Mouse (Mus musculus) liver, embryonic 14.5 days (tissue): ENCODE results near the gene Nrip1.

Experiments
- CTCF ChIP-seq: IDR thresholded peaks from 2 replicates; pipeline ENCODE4 v1.5.1; 2016; ENCODE audit warnings: antibody characterized with exemption, low read depth, control low read depth
- EP300 ChIP-seq: IDR thresholded peaks from 2 replicates; pipeline ENCODE4 v1.6.1; 2016; ENCODE audit warnings: antibody characterized with exemption, low read depth

DNA sequence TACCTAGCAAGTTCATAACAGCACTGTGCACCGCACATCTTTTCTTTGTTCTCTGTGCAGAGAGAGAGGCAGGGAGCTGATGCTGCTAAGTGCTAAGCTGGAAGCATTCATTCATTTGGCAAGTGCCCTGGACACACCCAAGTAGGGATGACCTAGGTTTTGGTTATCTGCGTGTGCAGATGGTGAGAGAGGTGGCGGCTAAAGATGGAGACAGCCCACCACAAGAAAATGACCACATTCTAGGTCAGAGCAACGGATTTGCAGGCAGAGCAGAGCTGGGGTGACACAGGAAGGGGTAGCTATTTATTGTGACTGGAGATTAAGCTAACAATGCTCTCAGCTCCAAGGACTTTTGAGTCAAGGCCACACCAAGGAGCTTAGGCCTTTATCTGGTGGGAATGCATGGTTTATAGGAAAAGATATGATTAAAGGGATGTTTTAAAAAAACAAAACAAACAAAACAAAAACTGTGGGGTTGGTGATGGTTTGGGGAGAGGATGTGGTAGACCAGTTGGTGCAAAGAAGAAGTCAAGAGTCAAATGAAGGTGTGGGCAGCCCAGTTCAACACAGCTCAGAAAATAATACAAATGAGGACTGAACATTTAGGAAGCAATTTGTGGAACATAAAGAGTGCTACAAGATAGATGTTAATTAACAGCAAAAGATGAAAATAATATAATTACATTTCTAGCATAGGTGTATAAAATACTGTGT, 49.9 kb downstream of the Nrip1 start:
- TF ChIP-seq CTCF, result no peak
- peak; percentile 95 for TF ChIP-seq EP300
